Mouse (Mus musculus) retina, embryonic 14.5 days (tissue): ENCODE measurements around the gene 9130019O22Rik.

Experiments used
- DNase-seq: peaks from one replicate; pipeline ENCODE4 v3.0.0-alpha.2; 2015; ENCODE audit warnings: low spot score

Gene 9130019O22Rik

GRCm38 (mm10) chr7:127341356-127341755 lies 45.6 kb downstream of the 9130019O22Rik start:
- DNase-seq = no peak

DNA sequence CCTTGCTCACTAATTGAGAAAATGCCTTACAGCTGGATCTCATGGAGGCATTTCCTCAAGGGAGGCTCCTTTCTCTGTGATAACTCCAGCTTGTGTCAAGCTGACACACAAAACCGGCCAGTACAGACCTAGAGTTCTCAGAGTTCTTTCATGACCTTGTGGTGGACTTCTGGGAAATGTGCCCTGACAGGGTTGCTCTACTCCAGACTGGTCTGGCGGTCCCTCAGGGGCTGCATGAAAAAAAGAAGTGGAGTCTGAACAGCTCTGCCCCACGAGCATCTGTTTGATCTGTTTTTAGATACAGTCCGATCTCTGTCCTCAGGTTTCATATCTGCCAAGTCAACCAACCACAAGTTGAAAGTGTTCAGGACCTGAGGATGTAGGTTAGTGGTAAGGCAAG lies 49.3 kb downstream of the 9130019O22Rik start:
- no peak for DNase-seq

DNA sequence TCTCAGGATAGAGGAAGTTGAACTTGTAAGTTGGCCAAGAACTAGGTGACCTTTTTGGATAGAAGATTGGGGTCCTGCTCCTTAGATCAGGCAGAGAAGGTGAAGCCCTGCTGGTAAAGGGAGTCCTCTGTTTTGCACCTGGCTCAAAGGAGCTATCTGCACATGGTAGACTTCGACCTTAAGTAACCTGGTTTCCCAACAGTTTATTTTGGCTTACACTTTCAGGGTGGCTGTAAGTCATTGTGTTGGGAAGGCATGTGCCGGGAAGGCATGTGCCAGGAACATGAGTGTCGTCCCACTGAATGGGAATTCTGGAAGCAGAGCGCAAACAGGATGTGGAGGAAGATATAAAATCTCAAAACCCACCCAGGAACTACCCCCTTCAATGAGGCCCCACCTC lies 51.4 kb downstream of the 9130019O22Rik start:
- no peak for DNase-seq

GRCm38 (mm10) chr7:127333240-127333639 lies 53.7 kb downstream of the 9130019O22Rik start:
- DNase-seq = no peak
